In the genomic region with DNA sequence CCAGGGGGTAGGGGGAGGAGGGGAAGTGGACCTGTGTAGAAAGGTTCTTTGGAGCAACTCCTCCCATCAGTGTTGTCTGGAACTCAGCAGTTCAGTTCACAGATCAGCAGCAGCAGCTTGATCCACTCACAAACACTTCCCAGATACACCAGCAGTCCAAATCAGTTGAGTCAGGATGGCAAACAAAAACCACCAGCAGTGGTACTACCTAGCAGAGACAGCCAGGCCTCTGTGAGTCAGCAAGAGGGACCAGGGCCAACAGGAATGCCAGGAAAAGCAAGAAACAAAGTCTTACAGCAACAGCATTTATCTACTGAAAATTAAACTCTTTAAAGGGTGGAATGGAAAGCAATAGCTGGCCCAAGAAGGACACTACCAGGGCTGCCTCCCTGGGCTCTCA, we compare ENCODE assay signal across 25 mouse cellular contexts. TPM values are rescaled to one million over a fixed set of nuclear protein-coding genes. Genes with fewer than 3 reads are reported as not detected.
A peak's percentile ranks its signal among the peaks of the same experiment; 100 is the strongest.
DNase-seq lines count a peak whose midpoint lies in the region.
"Had no signal": no experiment of that assay in that cellular context is flagged by ENCODE, and none has a peak within 500 bp of the region (broad histone marks: within the 10 kb centered on the region; RNA-seq: fewer than 3 reads in every experiment).

No protein-coding gene starts in this region.

- peak; percentile 26 for DNase-seq in adrenal gland, postnatal 25 days
- no peak for DNase-seq in adrenal gland, postnatal 4 days (ENCODE audit: low spot score in 2 of 2)
- peak; percentile 26 for DNase-seq in right cerebral cortex, adult 18-20 months
- no peak for DNase-seq in right cerebral cortex, postnatal 14 days
- peak; percentile 51 for DNase-seq in Muller cell, postnatal 12 days (ENCODE audit: inconsistent ontology term)
- DNase-seq in fibroblast of lung, adult 2 months (ENCODE audit: low read depth), result peak; percentile 89
- no peak for DNase-seq in kidney, adult 18-20 months
- DNase-seq: cerebellum, adult 11-12 months; cerebellum, adult 9-11 months; embryo, embryonic 11 days; gastrocnemius, postnatal 10 days; kidney, adult 8-10 months; kidney, postnatal 4 days; lung, embryonic 14.5 days; retina, postnatal 1 day; thymus, postnatal 14 days had no signal

RNA-seq across cellular contexts. Expression of gene BC051142, which starts 29.0 kb away (rescaled TPM):
- 1.7 and 3.4 TPM in 2 replicates for total RNA-seq in adrenal gland, postnatal 25 days (2021)
- total RNA-seq in adrenal gland, postnatal 4 days (2021), result 1 to 10 TPM; 5.8 to 6.3 TPM
- total RNA-seq: ES-E14; liver, adult 2 months had no signal

RNA-seq across cellular contexts. Expression of gene Btnl4, which starts 49.5 kb away (rescaled TPM):
- total RNA-seq in adrenal gland, postnatal 25 days (2021), result not detected in 2 replicates
- total RNA-seq in adrenal gland, postnatal 4 days (2021), result not detected
- total RNA-seq: CH12.LX; ES-E14; gastrocnemius, postnatal 10 days; heart, postnatal 25 days; hindbrain, postnatal 0 days; layer of hippocampus, adult 8-10 months; layer of hippocampus, postnatal 25 days; left cerebral cortex, postnatal 14 days; megakaryocyte progenitor cell, adult 5-6 weeks had no signal

RNA-seq across cellular contexts. Expression of gene Btnl1, which starts 50.7 kb away (rescaled TPM):
- total RNA-seq in adrenal gland, postnatal 25 days (2021), result not detected in 2 replicates
- not detected for total RNA-seq in adrenal gland, postnatal 4 days (2021)
- total RNA-seq: CH12.LX; ES-E14; gastrocnemius, postnatal 10 days; heart, postnatal 25 days; hindbrain, postnatal 0 days; layer of hippocampus, adult 8-10 months; layer of hippocampus, postnatal 25 days; left cerebral cortex, postnatal 14 days; liver, adult 2 months; megakaryocyte progenitor cell, adult 5-6 weeks had no signal

Comparison
In these comparisons a context has a peak if more than half of its experiments do, and no peak if none do; other contexts are left out.
1. DNase-seq: peak in adrenal gland, postnatal 25 days (single experiment), right cerebral cortex, adult 18-20 months (single experiment), Muller cell, postnatal 12 days (single experiment) and fibroblast of lung, adult 2 months (single experiment); none in adrenal gland, postnatal 4 days (0 of 2), right cerebral cortex, postnatal 14 days (single experiment) and kidney, adult 18-20 months (single experiment).